Mouse (Mus musculus): ENCODE data around the gene Ptprt.

DNA sequence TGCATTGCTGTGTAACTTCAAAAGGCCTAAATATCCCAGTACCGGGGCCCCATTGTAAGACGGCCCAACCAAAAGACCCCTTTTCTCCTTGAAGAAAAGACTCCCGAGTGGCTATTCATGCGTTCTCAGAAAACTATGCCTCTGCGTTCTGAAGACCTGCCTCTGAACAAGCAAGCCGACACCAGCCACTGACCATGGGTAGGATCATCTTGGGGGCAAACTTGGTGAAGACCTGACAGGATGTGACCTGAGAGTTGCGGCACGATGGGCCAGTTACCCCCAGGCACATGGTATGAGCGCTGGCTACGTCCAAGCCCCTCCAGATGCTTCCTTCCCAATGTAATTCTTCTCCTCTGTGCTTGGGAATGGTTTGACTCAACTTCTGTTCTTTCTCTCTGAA, 153.3 kb downstream of the Ptprt start:
- TF ChIP-seq TCF12 (IDR thresholded peaks at IDR 0.05; ENCODE audit: low read depth, low read length): no peak
- TF ChIP-seq ELF1 (IDR thresholded peaks at IDR 0.05; ENCODE audit: low read depth, low read length): no peak
- TF ChIP-seq CTCF (IDR thresholded peaks at IDR 0.05 in 2 of 3, conservative IDR thresholded peaks at IDR 0.05 in 1 of 3; ENCODE audit: control insufficient read depth in 1 of 3, insufficient read depth in 1 of 3, low read depth in 2 of 3, low read length in 3 of 3, poor library complexity in 1 of 3, severe bottlenecking in 1 of 3): no peak
- no peak for TF ChIP-seq EP300 (IDR thresholded peaks at IDR 0.05; ENCODE audit: low read depth in 1 of 2, low read length in 2 of 2)
- TF ChIP-seq ZKSCAN1 (IDR thresholded peaks at IDR 0.05; ENCODE audit: low read depth, low read length): no peak
- TF ChIP-seq CHD2 (IDR thresholded peaks at IDR 0.05; ENCODE audit: low read length): no peak
- TF ChIP-seq MEF2A (IDR thresholded peaks at IDR 0.05; ENCODE audit: extremely low read depth, insufficient replicate concordance, low read depth, low read length, poor library complexity, severe bottlenecking): no peak
- no peak for TF ChIP-seq GATA1 (IDR thresholded peaks at IDR 0.05; ENCODE audit: low read depth, low read length)
- no peak for TF ChIP-seq POLR2A (IDR thresholded peaks at IDR 0.05; ENCODE audit: control insufficient read depth in 1 of 2, insufficient read depth in 1 of 2, low read depth in 1 of 2, low read length in 2 of 2, poor library complexity in 1 of 2)
- no peak for TF ChIP-seq KAT2A (conservative IDR thresholded peaks at IDR 0.05; ENCODE audit: low read depth, low read length)
